Mouse (Mus musculus): ENCODE measurements around the gene Kbtbd13.

Kbtbd13 gene

GRCm38 (mm10) chr9:65392638-65393364 lies 1.3 kb upstream of the Kbtbd13 start:
- DNase-seq = peak; percentile 24

- DNase-seq = no peak
These were observed 470 bp downstream of the Kbtbd13 start for GRCm38 (mm10) chr9:65390752-65391612.

GRCm38 (mm10) chr9:65386373-65387140 lies 4.9 kb downstream of the Kbtbd13 start:
- no peak for DNase-seq

DNA sequence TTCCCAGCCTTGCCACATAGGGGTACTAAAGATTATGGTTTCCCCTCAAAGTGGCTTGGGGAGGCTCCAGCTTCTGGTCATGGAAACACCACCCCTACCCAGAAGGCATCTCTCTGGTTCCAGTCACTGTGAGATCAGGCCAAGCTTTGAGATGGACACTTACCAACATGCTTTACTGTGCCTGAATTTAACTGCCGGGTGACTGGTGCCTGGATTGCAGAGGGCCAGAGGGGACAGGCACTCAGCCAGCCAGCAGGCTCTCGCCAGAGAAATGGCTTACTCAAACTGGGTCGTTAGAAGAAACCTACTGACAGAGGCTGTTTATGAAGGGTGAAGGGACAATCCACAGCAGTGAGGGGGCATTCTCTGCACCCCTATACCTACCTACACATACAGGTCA lies 7.2 kb downstream of the Kbtbd13 start:
- DNase-seq = no peak

GRCm38 (mm10) chr9:65382751-65383097 lies 8.7 kb downstream of the Kbtbd13 start:
- no peak for DNase-seq

DNA sequence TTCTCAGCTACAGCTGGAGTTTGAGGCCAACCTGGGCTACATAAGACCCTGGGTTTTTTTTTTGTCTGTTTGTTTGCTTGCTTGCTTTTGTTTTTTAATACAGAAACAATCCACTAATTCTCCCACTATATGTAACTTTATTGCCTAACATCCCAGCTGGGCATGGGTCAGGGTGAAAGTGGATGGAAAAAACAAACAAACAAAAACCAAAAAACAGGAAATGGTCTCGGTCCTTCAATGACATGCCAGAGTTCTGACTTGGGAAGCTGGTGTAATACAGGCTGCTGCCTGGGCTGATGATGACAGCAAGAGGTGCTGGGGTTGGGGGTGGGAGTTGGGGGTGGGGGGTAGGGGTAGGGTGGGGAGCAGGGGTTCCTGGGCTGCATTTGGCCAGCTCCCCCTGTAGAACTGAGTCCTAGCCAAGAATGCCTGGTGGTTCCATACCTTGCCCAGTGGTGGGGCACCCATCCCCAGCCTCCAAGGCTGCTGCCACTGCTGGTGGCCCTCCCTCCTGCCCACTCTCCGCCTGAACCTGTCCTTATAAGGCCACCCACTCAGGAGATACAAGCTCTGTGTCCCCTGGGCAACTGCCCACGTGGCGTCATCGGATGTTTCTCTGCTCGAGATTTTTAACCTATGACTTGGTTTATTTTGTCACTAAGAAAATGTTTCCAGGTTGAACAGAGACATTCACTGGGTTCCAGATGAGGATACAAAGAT lies 9.3 kb downstream of the Kbtbd13 start:
- no peak for DNase-seq

DNA sequence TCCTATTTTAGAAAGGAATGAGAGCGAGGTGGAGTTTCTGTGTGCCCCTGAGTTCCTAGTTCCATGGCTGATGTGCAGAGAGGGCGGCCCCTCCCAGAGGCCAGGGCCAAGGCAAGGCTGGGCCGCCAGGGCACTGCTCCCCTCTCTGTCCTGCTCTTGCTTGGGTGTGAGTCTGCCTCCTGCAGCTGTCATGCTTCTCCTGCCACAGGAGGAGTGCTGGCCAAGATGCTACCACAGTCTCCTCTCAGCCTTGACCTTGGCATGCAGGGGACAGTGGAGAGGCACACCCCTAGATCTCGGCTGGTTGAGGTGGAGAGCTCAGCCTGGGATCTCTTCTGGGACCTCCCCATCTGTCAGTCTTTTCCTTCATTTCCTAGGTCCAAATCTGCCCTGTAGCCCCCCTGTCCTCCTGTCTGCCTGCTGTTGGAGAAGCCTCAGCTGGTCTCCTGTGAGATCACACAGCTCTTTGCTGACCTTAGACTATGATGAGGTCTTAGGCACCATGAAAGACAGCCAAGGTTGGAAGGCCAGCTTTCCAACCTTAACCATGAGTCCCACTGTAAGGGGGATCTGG lies 10.3 kb downstream of the Kbtbd13 start:
- DNase-seq = no peak

- DNase-seq = no peak
These were observed 16.1 kb downstream of the Kbtbd13 start for GRCm38 (mm10) chr9:65375163-65375934.

- DNase-seq = no peak
These were observed 16.8 kb downstream of the Kbtbd13 start for GRCm38 (mm10) chr9:65374468-65375162.

DNA sequence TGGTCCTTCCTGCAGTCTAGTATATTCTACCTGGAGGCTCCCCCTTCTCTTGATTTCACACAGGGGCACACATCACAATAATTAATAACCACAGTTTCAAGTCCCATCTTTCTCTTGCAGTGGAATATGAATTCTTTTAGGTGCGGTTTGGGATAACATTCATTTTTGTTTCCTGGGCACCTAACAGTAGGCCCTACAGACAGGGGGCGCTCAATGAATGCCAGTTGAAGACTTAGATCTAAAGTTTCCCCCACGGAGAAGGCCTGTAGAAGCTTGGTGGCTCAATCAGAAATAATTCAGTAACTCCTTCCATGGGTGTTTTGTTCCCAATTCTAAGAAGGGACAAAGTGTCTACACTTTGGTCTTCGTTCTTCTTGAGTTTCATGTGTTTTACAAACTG lies 19.0 kb downstream of the Kbtbd13 start:
- DNase-seq = no peak

DNA sequence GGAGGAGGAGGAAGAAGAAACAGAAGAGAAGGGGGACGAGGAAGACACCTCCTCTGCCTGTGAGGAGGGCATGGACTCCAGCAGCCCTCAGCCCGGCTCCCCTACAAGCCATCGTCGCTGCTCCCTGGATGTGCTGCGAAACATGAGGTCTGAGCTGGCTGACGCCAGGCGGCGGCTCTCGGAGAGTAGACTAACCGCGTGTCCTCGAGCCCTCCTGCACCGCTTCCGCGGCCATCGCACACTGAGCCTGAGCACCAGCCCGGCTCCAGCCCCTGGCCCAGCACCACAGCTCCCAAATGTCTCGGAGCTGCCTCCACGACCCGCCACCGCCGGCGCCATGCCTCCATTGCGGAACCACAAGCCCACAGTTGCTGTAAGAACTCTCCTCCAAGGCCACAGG lies 19.7 kb downstream of the Kbtbd13 start:
- DNase-seq = no peak

- DNase-seq = no peak
These were observed 25.7 kb downstream of the Kbtbd13 start for GRCm38 (mm10) chr9:65365721-65366120.

GRCm38 (mm10) chr9:65363684-65364083 lies 27.8 kb downstream of the Kbtbd13 start:
- DNase-seq = no peak

DNA sequence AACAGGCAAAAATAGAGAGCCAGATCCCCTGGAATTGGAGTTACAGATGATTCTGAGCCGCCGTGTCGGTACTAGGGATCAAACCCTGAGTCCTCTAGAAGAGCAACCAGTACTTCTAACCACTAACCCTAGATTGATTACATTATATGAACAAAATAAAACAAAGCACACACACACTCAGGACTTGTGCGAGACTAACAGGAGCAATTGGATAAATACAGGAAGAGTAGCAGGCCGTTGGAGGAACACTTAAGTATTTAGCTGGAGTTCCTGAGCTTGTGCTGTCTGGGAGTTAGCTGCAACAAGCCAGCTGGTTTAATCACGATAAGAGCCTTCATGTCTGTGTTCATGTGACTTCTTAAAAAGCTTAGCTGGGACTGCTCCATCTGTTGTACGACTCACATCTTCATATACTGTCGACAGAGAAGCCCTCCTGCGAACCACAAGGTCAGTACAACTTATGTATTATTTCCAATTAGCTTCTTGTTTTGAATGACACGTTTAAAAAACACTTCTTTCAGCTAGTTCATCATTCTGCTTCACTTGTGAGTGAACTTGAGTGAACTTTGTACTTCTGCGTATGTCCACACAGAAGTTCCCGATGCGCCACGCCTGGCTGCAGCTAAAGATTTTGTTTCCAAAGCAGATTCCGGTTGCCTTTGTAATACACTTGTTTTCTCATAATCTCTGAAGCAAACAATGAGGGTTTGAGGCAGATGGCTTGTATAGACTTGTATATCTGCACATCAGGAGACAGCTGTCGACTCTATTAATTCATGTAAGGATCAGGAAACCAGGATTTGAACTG lies 30.6 kb downstream of the Kbtbd13 start, which contains the start of gene Ubap1l:
Gene Ubap1l (plus strand): TSS at position 401 of the 808 bp plus-strand sequence.
- no peak for DNase-seq

GRCm38 (mm10) chr9:65358956-65359480 lies 32.4 kb downstream of the Kbtbd13 start:
- no peak for DNase-seq

- DNase-seq = no peak
These were observed 34.5 kb downstream of the Kbtbd13 start for GRCm38 (mm10) chr9:65356971-65357370.

GRCm38 (mm10) chr9:65356561-65356960 lies 34.9 kb downstream of the Kbtbd13 start:
- DNase-seq = no peak

GRCm38 (mm10) chr9:65353251-65353650 lies 38.2 kb downstream of the Kbtbd13 start:
- no peak for DNase-seq

- DNase-seq = no peak
These were observed 44.2 kb downstream of the Kbtbd13 start for GRCm38 (mm10) chr9:65347112-65347850.
